Mouse (Mus musculus) inflammation-experienced regulatory T-cells, adult 6 months (primary cell): ENCODE results near the gene Sly. TPM values are rescaled to one million over a fixed set of nuclear protein-coding genes. Genes with fewer than 3 reads are reported as not detected.
"Not testable (repeated sequence)": the region's sequence is repeated elsewhere in the genome, so short reads cannot be mapped to it uniquely, and the experiment has no call there.

ENCODE experiments used
- ATAC-seq: one replicate; pipeline ENCODE4 v1.8.0; 2017
- polyA plus RNA-seq, 3 experiments: library from polyadenylated mRNA; unstranded; fragments of 100-300 nt; shearing (Covaris generic); gene quantifications; one replicate each; pipeline ENCODE4 v1.2.1; 2017

Sly gene
- polyA plus RNA-seq, result not detected

GRCm38 (mm10) chrY:57186888-57187287, at the start of gene Sly:
Gene Sly, plus strand, starts transcription at chrY:57187188.
- ATAC-seq, result not testable (repeated sequence)
